Mouse (Mus musculus) hindbrain, embryonic 11.5 days (tissue): ENCODE results near the gene Tspear. TPM values are rescaled to one million over a fixed set of nuclear protein-coding genes. Genes with fewer than 3 reads are reported as not detected.
"Not testable (repeated sequence)": the region's sequence is repeated elsewhere in the genome, so short reads cannot be mapped to it uniquely, and the experiment has no call there.

Source experiments
- ATAC-seq: fragments of 200-750 bp; cut with Nextera tagmentation; 2 replicates; pipeline ENCODE4 v1.8.0; 2017; ENCODE audit warnings: mild to moderate bottlenecking, moderate TSS enrichment, moderate library complexity; ENCODE audit not compliant: low FRiP score
- DNase-seq: peaks from one replicate; pipeline ENCODE4 v3.0.0-alpha.2; 2015; ENCODE audit warnings: low spot score
- H3K27ac ChIP-seq: fragments of 300-500 bp; sonication (generic); 2 replicates; pipeline ENCODE4 v1.5.1; 2014; ENCODE audit warnings: mild to moderate bottlenecking, low read depth, low read length
- H3K27me3 ChIP-seq: fragments of 300-500 bp; sonication (generic); 2 replicates; pipeline ENCODE4 v1.6.1; 2014; ENCODE audit warnings: mild to moderate bottlenecking, low read length, moderate library complexity, mixed read lengths; ENCODE audit not compliant: control insufficient read depth, insufficient read depth
- H3K36me3 ChIP-seq: fragments of 300-500 bp; sonication (generic); 2 replicates; pipeline ENCODE4 v1.6.1; 2014; ENCODE audit warnings: mild to moderate bottlenecking, low read length, moderate library complexity, mixed read lengths; ENCODE audit not compliant: control insufficient read depth, insufficient read depth
- H3K4me1 ChIP-seq: fragments of 300-500 bp; sonication (generic); replicated peaks from 2 replicates; pipeline ENCODE4 v1.6.1; 2014; ENCODE audit warnings: low read length, mixed read lengths; ENCODE audit not compliant: control insufficient read depth, insufficient read depth
- H3K4me2 ChIP-seq: fragments of 300-500 bp; sonication (generic); replicated peaks from 2 replicates; pipeline ENCODE4 v1.6.1; 2014; ENCODE audit warnings: mild to moderate bottlenecking, low read depth, low read length
- H3K4me3 ChIP-seq: fragments of 300-500 bp; sonication (generic); 2 replicates; pipeline ENCODE4 v1.5.1; 2014; ENCODE audit warnings: low read depth, low read length
- H3K9ac ChIP-seq: fragments of 300-500 bp; sonication (generic); 2 replicates; pipeline ENCODE4 v1.6.1; 2014; ENCODE audit warnings: low read depth, low read length
- H3K9me3 ChIP-seq: fragments of 300-500 bp; sonication (generic); 2 replicates; pipeline ENCODE4 v1.6.1; 2016; ENCODE audit warnings: low read length; ENCODE audit not compliant: control insufficient read depth
- WGBS: fragments of 180-500 bp; shearing (Covaris S2); extraction: QIAGEN DNeasy Blood & Tissue Kit; methylation state at CpG from one replicate; pipeline ENCODE4 v1.1.7; 2014; 5-methylcytosine and 5-hydroxymethylcytosine counted together
- polyA plus RNA-seq: library from polyadenylated mRNA; unstranded; fragments of >200 nt; fragmentation: Nextera tagmentation; extraction: Ambion mirVana; gene quantifications from 2 replicates; pipeline ENCODE4 v1.2.1, GENCODE M21; 2014

Tspear gene
- polyA plus RNA-seq, 1 experiment from 2014 or later: 0.56 TPM

GRCm38 (mm10) chr10:77724855-77725254 lies 38.5 kb downstream of the Tspear start:
- 73% methylated on average over 8 of the region's 8 CpGs for WGBS
- Histone ChIP-seq H3K9me3 (no peaks in the 10 kb centered on the region), H3K4me2 (no peak overlapping the region), H3K4me3 (no peak overlapping the region), H3K36me3 (no peaks in the 10 kb centered on the region), H3K27me3 (no peaks in the 10 kb centered on the region), H3K9ac (no peak overlapping the region), H3K27ac (no peak overlapping the region), H3K4me1 (no peaks in the 10 kb centered on the region)
- ATAC-seq: no peak
- DNase-seq: no peak

- no peaks in the 10 kb centered on the region for H3K36me3 ChIP-seq
- H3K4me1 ChIP-seq: no peaks in the 10 kb centered on the region
- ATAC-seq (no peak), DNase-seq (no peak)
- no peak within 1 kb of the TSS for H3K9ac ChIP-seq
- H3K4me2 ChIP-seq: no peak within 1 kb of the TSS
- no peaks in the 10 kb centered on the region for H3K9me3 ChIP-seq
- no peak within 1 kb of the TSS for H3K27ac ChIP-seq
- no peaks in the 10 kb centered on the region for H3K27me3 ChIP-seq
- WGBS: 40% methylated on average over 3 of the region's 3 CpGs
- H3K4me3 ChIP-seq: no peak within 1 kb of the TSS
These were observed 39.8 kb downstream of the Tspear start, which contains the start of gene Gm10100 for GRCm38 (mm10) chr10:77726186-77726585. Gene Gm10100, plus strand, starts transcription at chr10:77726486.

- ATAC-seq (no peak), DNase-seq (no peak)
- Histone ChIP-seq H3K4me3 (no peak overlapping the region), H3K9ac (no peak overlapping the region), H3K4me2 (no peak overlapping the region), H3K27me3 (no peaks in the 10 kb centered on the region), H3K27ac (no peak overlapping the region), H3K9me3 (no peaks in the 10 kb centered on the region), H3K36me3 (no peaks in the 10 kb centered on the region), H3K4me1 (no peaks in the 10 kb centered on the region)
- 65% methylated on average over 4 of the region's 4 CpGs for WGBS
These were observed 41.9 kb downstream of the Tspear start for GRCm38 (mm10) chr10:77728280-77728679.

GRCm38 (mm10) chr10:77729241-77729640 lies 42.9 kb downstream of the Tspear start:
- Histone ChIP-seq H3K9me3 (no peaks in the 10 kb centered on the region), H3K4me2 (no peak overlapping the region), H3K4me3 (no peak overlapping the region), H3K9ac (no peak overlapping the region), H3K27me3 (no peaks in the 10 kb centered on the region), H3K27ac (no peak overlapping the region), H3K4me1 (no peaks in the 10 kb centered on the region), H3K36me3 (no peaks in the 10 kb centered on the region)
- DNase-seq: peak; percentile 41
- 48% methylated on average over 4 of the region's 4 CpGs for WGBS
- ATAC-seq: no peak

- Histone ChIP-seq H3K27me3 (no peaks in the 10 kb centered on the region), H3K4me2 (no peak overlapping the region), H3K4me3 (no peak overlapping the region), H3K9ac (no peak overlapping the region), H3K36me3 (no peaks in the 10 kb centered on the region), H3K4me1 (no peaks in the 10 kb centered on the region), H3K9me3 (no peaks in the 10 kb centered on the region), H3K27ac (no peak overlapping the region)
- DNase-seq: no peak
- 96% methylated on average over 1 of the region's 1 CpGs for WGBS
- ATAC-seq: no peak
These were observed 49.6 kb downstream of the Tspear start for GRCm38 (mm10) chr10:77735928-77736327.

GRCm38 (mm10) chr10:77738929-77739328 lies 52.6 kb downstream of the Tspear start:
- DNase-seq (no peak), ATAC-seq (no peak)
- no peak overlapping the region for H3K4me2 ChIP-seq
- H3K27ac ChIP-seq: no peak overlapping the region
- no peaks in the 10 kb centered on the region for H3K36me3 ChIP-seq
- 88% methylated on average over 4 of the region's 4 CpGs for WGBS
- H3K9me3 ChIP-seq: no peaks in the 10 kb centered on the region
- no peak overlapping the region for H3K4me3 ChIP-seq
- no peaks in the 10 kb centered on the region for H3K4me1 ChIP-seq
- no peak overlapping the region for H3K9ac ChIP-seq
- no peaks in the 10 kb centered on the region for H3K27me3 ChIP-seq

- not testable (repeated sequence) for DNase-seq, H3K4me3 ChIP-seq, ATAC-seq, H3K4me1 ChIP-seq, H3K36me3 ChIP-seq, H3K27me3 ChIP-seq, H3K9ac ChIP-seq, H3K4me2 ChIP-seq, H3K9me3 ChIP-seq, H3K27ac ChIP-seq
- 51% methylated on average over 4 of the region's 5 CpGs for WGBS
These were observed 55.7 kb downstream of the Tspear start, which contains the start of gene Gm18596 for GRCm38 (mm10) chr10:77741924-77742688. Gene Gm18596, minus strand, starts transcription at chr10:77742638.

GRCm38 (mm10) chr10:77750686-77751085 lies 64.3 kb downstream of the Tspear start:
- not testable (repeated sequence) for H3K4me3 ChIP-seq, H3K27ac ChIP-seq, H3K9ac ChIP-seq, H3K4me2 ChIP-seq, H3K4me1 ChIP-seq, DNase-seq, H3K36me3 ChIP-seq, H3K27me3 ChIP-seq, H3K9me3 ChIP-seq, ATAC-seq
- WGBS: 72% methylated on average over 1 of the region's 1 CpGs

- not testable (repeated sequence) for DNase-seq, H3K36me3 ChIP-seq, H3K27me3 ChIP-seq, H3K4me2 ChIP-seq, H3K9ac ChIP-seq, ATAC-seq, H3K4me1 ChIP-seq, H3K9me3 ChIP-seq, H3K4me3 ChIP-seq, H3K27ac ChIP-seq
- 50% methylated on average over 1 of the region's 1 CpGs for WGBS
These were observed 64.9 kb downstream of the Tspear start, which contains the start of gene Gm9736 for GRCm38 (mm10) chr10:77751254-77751653. Gene Gm9736, minus strand, starts transcription at chr10:77751354.
